Mouse (Mus musculus) ES-Bruce4 (cell line): ENCODE measurements around the gene Tnfrsf23. TPM values are rescaled to one million over a fixed set of nuclear protein-coding genes. Genes with fewer than 3 reads are reported as not detected.
A peak's percentile ranks its signal among the peaks of the same experiment; 100 is the strongest.

ENCODE experiments used
- H3K27ac ChIP-seq: 2 replicates; pipeline ENCODE4 v1.5.1; 2012; ENCODE audit warnings: low read length, inconsistent platforms; ENCODE audit not compliant: insufficient read depth
- H3K27me3 ChIP-seq: 2 replicates; pipeline ENCODE4 v1.6.1; 2012; ENCODE audit warnings: mild to moderate bottlenecking, low read length, inconsistent platforms; ENCODE audit not compliant: control insufficient read depth, poor library complexity, insufficient read depth, severe bottlenecking
- H3K36me3 ChIP-seq: 2 replicates; pipeline ENCODE4 v1.6.1; 2012; ENCODE audit warnings: inconsistent platforms, mild to moderate bottlenecking, low read length, moderate library complexity; ENCODE audit not compliant: control insufficient read depth, poor library complexity, insufficient read depth, severe bottlenecking
- H3K4me1 ChIP-seq: one replicate; pipeline ENCODE4 v1.8.1; 2011; ENCODE audit warnings: low read length; ENCODE audit not compliant: control insufficient read depth, insufficient read depth
- H3K4me3 ChIP-seq: 2 replicates; pipeline ENCODE4 v1.5.1; 2011; ENCODE audit warnings: low read depth, mild to moderate bottlenecking, low read length
- H3K9ac ChIP-seq: 2 replicates; pipeline ENCODE4 v1.6.1; 2012; ENCODE audit warnings: low read depth, mild to moderate bottlenecking, inconsistent platforms; ENCODE audit not compliant: poor library complexity, severe bottlenecking
- H3K9me3 ChIP-seq: replicated peaks from 2 replicates; pipeline ENCODE4 v1.6.1; 2012; ENCODE audit warnings: mild to moderate bottlenecking, low read length, inconsistent platforms; ENCODE audit not compliant: control insufficient read depth, poor library complexity, insufficient read depth, severe bottlenecking
- CTCF ChIP-seq: IDR thresholded peaks from one replicate; pipeline ENCODE4 v1.8.1; 2011; ENCODE audit warnings: low read depth, low read length
- EP300 ChIP-seq: IDR thresholded peaks from 2 replicates; pipeline ENCODE4 v1.6.1; 2011; ENCODE audit warnings: low read depth, low read length; ENCODE audit not compliant: insufficient read depth
- POLR2A ChIP-seq: IDR thresholded peaks from one replicate; pipeline ENCODE4 v1.8.1; 2011; ENCODE audit warnings: low read length; ENCODE audit not compliant: insufficient read depth
- polyA plus RNA-seq: library from polyadenylated mRNA; stranded (reverse); fragments of >200 nt; gene quantifications from 2 replicates; pipeline ENCODE4 v1.2.4, GENCODE M21; 2011; ENCODE audit warnings: low read depth; ENCODE audit not compliant: missing spikeins, insufficient read depth, insufficient read length

The Tnfrsf23 gene
- 3.3 and 4.4 TPM in 2 replicates for polyA plus RNA-seq

DNA sequence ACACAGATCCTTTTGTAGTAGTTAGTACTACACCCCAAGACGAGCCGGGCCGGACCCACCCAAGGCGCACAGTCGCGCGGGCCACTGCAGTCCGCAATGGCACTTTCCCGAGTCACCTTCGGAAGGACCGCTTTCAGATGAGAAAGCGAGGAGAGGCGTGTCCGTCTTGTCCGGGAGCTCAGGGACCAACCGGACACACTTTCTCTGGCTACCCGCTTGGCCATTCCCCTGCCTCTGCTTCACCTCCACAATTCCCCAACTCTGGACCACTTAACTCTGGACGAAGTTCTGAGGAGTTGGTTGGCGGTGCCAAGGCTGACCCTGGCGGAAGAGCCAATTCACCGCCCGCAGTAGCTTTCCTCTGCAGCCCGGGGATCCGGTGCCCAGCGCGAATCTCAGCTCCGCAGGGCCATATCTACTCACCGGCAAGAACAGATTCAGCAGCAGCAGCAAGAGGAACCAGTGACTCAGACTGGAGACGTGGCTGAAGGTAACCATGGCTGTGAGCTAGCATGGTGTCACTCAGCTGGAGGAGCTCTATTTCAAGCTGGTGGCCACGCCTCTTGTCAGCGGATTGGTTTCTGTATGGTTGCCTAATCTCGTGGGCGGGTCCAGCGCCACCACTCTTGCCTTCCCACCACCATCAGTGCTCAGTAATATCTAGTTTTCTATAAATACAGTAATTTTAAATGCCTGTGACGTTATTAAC lies at the start of gene Tnfrsf23:
Tnfrsf23 (minus strand) TSS at position 514 of the 709 bp plus-strand sequence.
- Histone ChIP-seq H3K9me3 (no peaks in the 10 kb centered on the region), H3K27ac (no peak within 1 kb of the TSS), H3K4me1 (no peaks in the 10 kb centered on the region), H3K36me3 (no peaks in the 10 kb centered on the region), H3K9ac (no peak within 1 kb of the TSS), H3K4me3 (peak within 1 kb of the TSS; percentile 64), H3K27me3 (no peaks in the 10 kb centered on the region)
- TF ChIP-seq EP300 (no peak), CTCF (no peak), POLR2A (no peak)

DNA sequence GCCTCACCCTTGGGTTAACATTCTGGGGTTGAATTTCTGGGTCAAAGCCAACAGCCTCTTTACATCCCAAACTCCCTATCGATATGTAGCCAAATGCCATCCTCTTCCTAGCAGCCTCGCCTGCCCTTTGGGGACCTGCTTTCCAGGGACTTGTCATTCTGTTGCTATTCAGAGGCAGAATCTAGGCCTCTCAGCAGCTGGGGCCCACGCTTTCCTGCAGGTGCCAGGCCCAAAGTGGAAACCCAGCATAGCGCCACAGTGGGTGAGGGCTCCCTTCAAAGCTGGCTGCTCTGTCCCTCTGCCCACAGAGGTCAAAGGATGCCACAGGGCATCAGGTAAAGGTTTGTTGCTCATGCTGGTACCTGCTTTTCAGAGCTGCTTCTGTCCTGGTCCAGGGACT lies 48.1 kb upstream of the Tnfrsf23 start:
- TF ChIP-seq POLR2A (no peak), EP300 (no peak), CTCF (no peak)
- H3K9me3 ChIP-seq = no peaks in the 10 kb centered on the region
- no peaks in the 10 kb centered on the region for H3K36me3 ChIP-seq
- no peaks in the 10 kb centered on the region for H3K4me1 ChIP-seq
- no peak overlapping the region for H3K9ac ChIP-seq
- H3K4me3 ChIP-seq = no peak overlapping the region
- H3K27ac ChIP-seq = no peak overlapping the region
- H3K27me3 ChIP-seq = no peaks in the 10 kb centered on the region

DNA sequence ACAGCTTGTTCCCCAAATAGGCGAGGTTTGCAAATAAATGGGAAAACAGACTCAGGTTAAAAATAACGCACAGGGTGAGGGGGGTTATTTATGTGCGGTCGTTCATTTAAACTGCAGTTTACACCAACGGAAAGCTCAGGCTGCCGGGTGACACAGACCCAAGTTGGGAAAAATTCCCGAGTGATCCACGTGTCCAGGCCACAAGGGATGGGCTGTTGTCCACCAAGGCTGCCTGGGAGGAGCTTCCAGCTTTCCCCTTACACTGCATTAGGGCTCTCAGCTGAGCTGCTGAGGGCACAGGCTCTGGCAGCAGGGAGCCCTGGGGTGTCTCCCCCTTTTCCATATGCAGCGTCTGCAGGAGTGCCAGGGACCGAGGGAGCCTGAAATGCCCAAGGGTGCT lies 44.2 kb upstream of the Tnfrsf23 start:
- H3K36me3 ChIP-seq = no peaks in the 10 kb centered on the region
- no peak overlapping the region for H3K9ac ChIP-seq
- TF ChIP-seq POLR2A (no peak), CTCF (no peak), EP300 (no peak)
- no peak overlapping the region for H3K27ac ChIP-seq
- no peaks in the 10 kb centered on the region for H3K9me3 ChIP-seq
- H3K4me3 ChIP-seq = no peak overlapping the region
- no peaks in the 10 kb centered on the region for H3K27me3 ChIP-seq
- H3K4me1 ChIP-seq = no peaks in the 10 kb centered on the region

DNA sequence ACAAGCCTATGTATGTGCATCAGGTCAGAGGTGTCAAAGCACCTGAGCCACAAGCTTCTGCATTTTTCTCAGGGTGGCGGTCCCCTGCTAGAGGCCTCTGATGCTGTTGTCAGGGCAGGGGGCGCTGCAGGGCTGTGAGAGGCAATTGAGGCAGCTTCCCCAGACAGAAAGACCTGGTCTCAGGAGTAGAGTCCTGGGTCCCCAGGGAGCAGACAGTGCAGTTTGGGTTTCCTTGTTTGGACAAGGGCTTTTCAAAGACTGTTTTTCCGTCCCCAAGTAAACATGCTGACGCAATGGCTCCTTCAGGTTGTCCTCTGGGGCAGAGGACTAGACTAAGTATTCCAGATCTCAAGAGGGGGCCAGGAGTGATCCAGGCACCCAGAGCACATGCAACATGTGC lies 40.7 kb upstream of the Tnfrsf23 start:
- no peaks in the 10 kb centered on the region for H3K9me3 ChIP-seq
- H3K27ac ChIP-seq = no peak overlapping the region
- no peaks in the 10 kb centered on the region for H3K4me1 ChIP-seq
- TF ChIP-seq EP300 = no peak
- TF ChIP-seq CTCF = peak; percentile 11
- no peak overlapping the region for H3K9ac ChIP-seq
- H3K27me3 ChIP-seq = no peaks in the 10 kb centered on the region
- no peak overlapping the region for H3K4me3 ChIP-seq
- no peaks in the 10 kb centered on the region for H3K36me3 ChIP-seq

DNA sequence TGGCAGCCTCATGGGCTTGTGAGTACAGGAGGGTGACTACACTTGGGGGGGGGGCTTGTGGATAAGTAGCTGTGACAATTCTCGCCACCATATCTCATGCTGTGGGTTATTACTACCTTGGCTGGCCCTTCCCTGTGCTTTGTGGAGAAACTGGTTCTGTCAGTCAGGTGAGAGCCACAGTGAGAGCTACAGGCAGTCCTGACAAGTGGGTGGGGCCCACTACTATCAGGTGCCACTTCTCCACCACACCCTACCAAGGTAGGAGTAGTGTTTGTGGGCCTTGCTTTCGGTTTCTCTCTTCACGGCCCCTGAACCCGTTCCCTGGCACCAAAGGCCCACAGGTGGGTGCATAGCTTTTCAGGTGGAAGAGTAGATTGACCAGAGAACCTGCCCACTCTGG lies 38.2 kb upstream of the Tnfrsf23 start:
- Histone ChIP-seq H3K9me3 (no peaks in the 10 kb centered on the region), H3K27ac (no peak overlapping the region), H3K27me3 (no peaks in the 10 kb centered on the region), H3K9ac (no peak overlapping the region), H3K4me1 (no peaks in the 10 kb centered on the region), H3K36me3 (no peaks in the 10 kb centered on the region), H3K4me3 (no peak overlapping the region)
- TF ChIP-seq CTCF (no peak), EP300 (no peak), POLR2A (no peak)

DNA sequence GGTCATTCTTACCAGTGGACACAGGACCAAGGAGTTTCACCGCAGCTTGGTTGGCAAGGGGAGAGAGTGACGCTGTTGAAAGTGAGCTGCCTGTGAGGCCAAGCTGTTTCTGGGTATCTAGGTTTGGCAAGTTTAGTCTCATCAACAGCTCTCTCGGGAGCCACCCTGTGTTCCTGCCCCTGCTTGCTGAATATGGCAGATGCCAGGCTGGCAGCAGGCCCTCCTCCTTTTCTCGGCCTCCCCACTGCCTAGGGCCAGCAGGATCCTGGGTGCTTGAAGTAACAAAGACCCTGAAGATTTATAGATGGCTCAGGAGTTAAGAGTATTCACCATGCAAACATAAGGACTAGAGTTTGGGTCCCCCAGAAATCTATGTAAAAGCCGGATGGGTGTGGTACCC lies 37.0 kb upstream of the Tnfrsf23 start:
- Histone ChIP-seq H3K36me3 (no peaks in the 10 kb centered on the region), H3K9me3 (no peaks in the 10 kb centered on the region), H3K27me3 (no peaks in the 10 kb centered on the region), H3K27ac (no peak overlapping the region), H3K4me3 (no peak overlapping the region), H3K9ac (no peak overlapping the region), H3K4me1 (no peaks in the 10 kb centered on the region)
- no peak for TF ChIP-seq EP300
